In genomic region chr1:155146572-155146980, GRCm38 (mm10) we compare ENCODE assay signal across 8 mouse cellular contexts. TPM values are rescaled to one million over a fixed set of nuclear protein-coding genes. Genes with fewer than 3 reads are reported as not detected.
DNase-seq lines count a peak whose midpoint lies in the region; ATAC-seq and TF ChIP-seq lines count a peak whose summit lies in the region.

Gene Mr1, minus strand, starts transcription at chr1:155146814.

- WGBS in embryonic facial prominence, embryonic 13.5 days = 26% methylated on average over 8 of the region's 8 CpGs
- WGBS in heart, postnatal 0 days = 16% methylated on average over 8 of the region's 8 CpGs

- no peaks in the 10 kb centered on the region for H3K36me3 ChIP-seq in embryonic facial prominence, embryonic 13.5 days
- no peaks in the 10 kb centered on the region for H3K36me3 ChIP-seq in heart, postnatal 0 days (replicated peaks; ENCODE audit: control insufficient read depth, insufficient read depth, low read length)

- POLR2A ChIA-PET in Patski (lab: Charles Lee) = interaction anchor here (1.2 to 2.7 kb wide), 2 partner anchors 48 to 95 kb away, joined by 3 to 12 read pairs; partner anchors contain the start of gene Ier5

- peak within 1 kb of the TSS; percentile 59 for H3K4me2 ChIP-seq in embryonic facial prominence, embryonic 13.5 days
- H3K4me2 ChIP-seq in heart, postnatal 0 days (ENCODE audit: low read depth, low read length) = peak within 1 kb of the TSS; percentile 76

- DNase-seq in layer of hippocampus, adult 2 months (ENCODE audit: low spot score in 2 of 2) = peak; percentile 23 to 48
- no peak for DNase-seq in layer of hippocampus, adult 8-10 months (ENCODE audit: low spot score in 2 of 2)
- no peak for DNase-seq in Patski (ENCODE audit: low read depth, low spot score)
- DNase-seq in heart, postnatal 0 days (ENCODE audit: low spot score) = peak; percentile 98
- peak; percentile 56 to 76 for DNase-seq in kidney, postnatal 36 days
- DNase-seq in telencephalon, adult 2 months (ENCODE audit: low read depth, low spot score) = peak; percentile 71

- TF ChIP-seq CTCF in layer of hippocampus, adult 2 months (conservative IDR thresholded peaks at IDR 0.05) = no peak
- TF ChIP-seq CTCF in Patski (IDR thresholded peaks at IDR 0.05) = no peak
- no peak for TF ChIP-seq CTCF in heart, postnatal 0 days (IDR thresholded peaks at IDR 0.05; ENCODE audit: low read depth)

- CTCF ChIA-PET in Patski (lab: Charles Lee) = interaction anchor here (1.3 to 1.6 kb wide), 2 partner anchors 8 to 98 kb away, joined by 3 to 6 read pairs; no protein-coding TSS in a partner anchor

- H3K27me3 ChIP-seq in Patski = no peaks in the 10 kb centered on the region
- no peaks in the 10 kb centered on the region for H3K27me3 ChIP-seq in embryonic facial prominence, embryonic 13.5 days
- H3K27me3 ChIP-seq in heart, postnatal 0 days (ENCODE audit: control insufficient read depth, insufficient read depth, low read length) = no peaks in the 10 kb centered on the region

- ATAC-seq in Patski = peak; percentile 88
- ATAC-seq in embryonic facial prominence, embryonic 13.5 days (ENCODE audit: insufficient number of reproducible peaks, insufficient read depth, low FRiP score, low TSS enrichment, low read depth) = peak; percentile 90
- peak; percentile 98 for ATAC-seq in heart, postnatal 0 days (ENCODE audit: insufficient read depth, low read depth)
- peak; percentile 98 for ATAC-seq in megakaryocyte-erythroid progenitor cell, adult 5-6 weeks (replicated peaks; ENCODE audit: low FRiP score, low TSS enrichment, poor library complexity, severe bottlenecking)

- peak within 1 kb of the TSS; percentile 63 for H3K4me3 ChIP-seq in layer of hippocampus, adult 2 months
- peak within 1 kb of the TSS; percentile 51 for H3K4me3 ChIP-seq in embryonic facial prominence, embryonic 13.5 days
- H3K4me3 ChIP-seq in heart, postnatal 0 days (ENCODE audit: low read depth, low read length) = peak within 1 kb of the TSS; percentile 61

- no peak for TF ChIP-seq EP300 in heart, postnatal 0 days (IDR thresholded peaks at IDR 0.05; ENCODE audit: low read depth)

- peak within 1 kb of the TSS; percentile 71 for H3K9ac ChIP-seq in embryonic facial prominence, embryonic 13.5 days
- H3K9ac ChIP-seq in heart, postnatal 0 days (replicated peaks; ENCODE audit: low read depth, low read length) = peak within 1 kb of the TSS; percentile 58

- in situ Hi-C loops in Patski (cut with MboI; ENCODE audit: low pct_unique_long_range_greater_than_20kb) = no loop called here

- peaks cover 10% of the 10 kb centered on the region for H3K4me1 ChIP-seq in embryonic facial prominence, embryonic 13.5 days
- no peaks in the 10 kb centered on the region for H3K4me1 ChIP-seq in heart, postnatal 0 days (ENCODE audit: control insufficient read depth, insufficient read depth)

- H3K9me3 ChIP-seq in embryonic facial prominence, embryonic 13.5 days = no peaks in the 10 kb centered on the region
- no peaks in the 10 kb centered on the region for H3K9me3 ChIP-seq in heart, postnatal 0 days (replicated peaks; ENCODE audit: control insufficient read depth, low read length)

- peak within 1 kb of the TSS; percentile 39; the same call in 1 of the 2 replicates for H3K27ac ChIP-seq in layer of hippocampus, adult 2 months
- peak within 1 kb of the TSS; percentile 61 for H3K27ac ChIP-seq in embryonic facial prominence, embryonic 13.5 days
- peak within 1 kb of the TSS; percentile 75 for H3K27ac ChIP-seq in heart, postnatal 0 days (ENCODE audit: low read depth)

RNA-seq across cellular contexts. Expression of gene Mr1, which starts in this region (rescaled TPM):
- total RNA-seq in layer of hippocampus, adult 2 months (2021) = 1 to 10 TPM; 3.2 to 3.3 TPM
- 1 to 10 TPM; 4.1 to 7.0 (median 4.9) TPM for total RNA-seq in layer of hippocampus, adult 8-10 months (2022)
- polyA plus RNA-seq in Patski (2021) = 28.4 TPM
- 9.1 and 11.8 TPM in 2 replicates for polyA plus RNA-seq in embryonic facial prominence, embryonic 13.5 days (2015; fragmentation: Nextera tagmentation; extraction: Ambion mirVana)
- 8.2 and 16.1 TPM in 2 replicates for total RNA-seq in heart, postnatal 0 days (2014; rRNA removed; ENCODE audit: low replicate concordance)
- 6.5 and 7.2 TPM in 2 replicates for polyA plus RNA-seq in heart, postnatal 0 days (2015; fragmentation: Nextera tagmentation; extraction: Ambion mirVana)
- 6.1 and 7.8 TPM in 2 replicates for total RNA-seq in megakaryocyte-erythroid progenitor cell, adult 5-6 weeks (2014; fragmentation: Nextera tagmentation)
- 6.2 and 7.7 TPM in 2 replicates for total RNA-seq in megakaryocyte-erythroid progenitor cell, adult 5-6 weeks (2017)

Comparison
In these comparisons a context has a peak if more than half of its experiments do, and no peak if none do; other contexts are left out.
1. DNase-seq: peak in layer of hippocampus, adult 2 months (2 of 2), heart, postnatal 0 days (single experiment), kidney, postnatal 36 days (2 of 2) and telencephalon, adult 2 months (single experiment); none in layer of hippocampus, adult 8-10 months (0 of 2) and Patski (single experiment).
2. Peak in every context shown above with its lines, with median percentiles within 50 percentile points of each other: H3K27ac ChIP-seq, H3K4me3 ChIP-seq and ATAC-seq.